Mouse (Mus musculus) liver, embryonic 16.5 days (tissue): ENCODE results near the gene Vdr. TPM values are rescaled to one million over a fixed set of nuclear protein-coding genes. Genes with fewer than 3 reads are reported as not detected.

Experiments used
- ATAC-seq: fragments of 200-750 bp; cut with Nextera tagmentation; 2 replicates; pipeline ENCODE4 v1.8.0; 2017; ENCODE audit warnings: low read depth, mild to moderate bottlenecking, moderate number of reproducible peaks, moderate library complexity
- H3K27ac ChIP-seq: fragments of 300-500 bp; sonication (generic); 2 replicates; pipeline ENCODE4 v1.5.1; 2014; ENCODE audit warnings: mild to moderate bottlenecking, low read length
- H3K27me3 ChIP-seq: fragments of 300-500 bp; sonication (generic); 2 replicates; pipeline ENCODE4 v1.6.1; 2014; ENCODE audit warnings: low read depth, low read length, mixed read lengths; ENCODE audit not compliant: control insufficient read depth, insufficient read depth
- H3K36me3 ChIP-seq: fragments of 300-500 bp; sonication (generic); 2 replicates; pipeline ENCODE4 v1.6.1; 2014; ENCODE audit warnings: mild to moderate bottlenecking; ENCODE audit not compliant: control insufficient read depth, insufficient read depth
- H3K4me1 ChIP-seq: fragments of 300-500 bp; sonication (generic); 2 replicates; pipeline ENCODE4 v1.6.1; 2014; ENCODE audit warnings: low read depth, low read length, mixed read lengths; ENCODE audit not compliant: control insufficient read depth
- H3K4me2 ChIP-seq: fragments of 300-500 bp; sonication (generic); 2 replicates; pipeline ENCODE4 v1.6.1; 2014; ENCODE audit warnings: low read depth, low read length, mixed read lengths
- H3K4me3 ChIP-seq: fragments of 300-500 bp; sonication (generic); 2 replicates; pipeline ENCODE4 v1.5.1; 2014; ENCODE audit warnings: low read depth, mild to moderate bottlenecking, low read length
- H3K9ac ChIP-seq: fragments of 300-500 bp; sonication (generic); 2 replicates; pipeline ENCODE4 v1.6.1; 2014; ENCODE audit warnings: low read depth, low read length
- H3K9me3 ChIP-seq: fragments of 300-500 bp; sonication (generic); replicated peaks from 2 replicates; pipeline ENCODE4 v1.6.1; 2016; ENCODE audit warnings: low read length; ENCODE audit not compliant: control insufficient read depth
- WGBS: fragments of 180-500 bp; shearing (Covaris S2); extraction: QIAGEN DNeasy Blood & Tissue Kit; methylation state at CpG from one replicate; pipeline ENCODE4 v1.1.7; 2014; ENCODE audit not compliant: insufficient replicate concordance; 5-methylcytosine and 5-hydroxymethylcytosine counted together
- polyA plus RNA-seq: library from polyadenylated mRNA; unstranded; fragments of >200 nt; fragmentation: Nextera tagmentation; extraction: Ambion mirVana; gene quantifications from 2 replicates; pipeline ENCODE4 v1.2.1, GENCODE M21; 2015

The Vdr gene
- polyA plus RNA-seq, 1 experiment from 2014 or later, result 0.13 TPM

DNA sequence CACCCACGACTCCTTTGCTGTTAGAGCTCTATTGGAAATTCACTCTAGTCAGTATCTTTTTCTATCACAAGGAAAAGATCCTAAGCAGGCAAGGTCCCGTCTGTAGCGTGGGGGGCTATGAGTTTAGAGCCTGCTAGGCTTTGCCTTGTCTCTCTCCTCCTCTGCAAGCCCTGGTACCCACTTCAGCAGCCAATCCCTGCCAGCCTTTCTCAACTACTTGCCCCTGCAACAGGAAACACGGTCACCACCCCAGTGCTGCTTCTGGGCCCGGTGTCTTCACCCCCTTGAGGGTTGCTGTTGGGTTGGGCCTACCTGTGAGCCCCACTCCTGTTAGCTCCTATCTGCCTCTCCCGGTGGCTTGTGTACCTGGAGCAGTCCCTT is 88.5 kb downstream of the Vdr start:
- Histone ChIP-seq H3K4me2 (no peak overlapping the region), H3K4me1 (peaks cover 38% of the 10 kb centered on the region), H3K27ac (peak overlapping the region; percentile 39; the same call in 1 of the 2 replicates), H3K27me3 (no peaks in the 10 kb centered on the region), H3K9me3 (no peaks in the 10 kb centered on the region), H3K4me3 (no peak overlapping the region), H3K36me3 (no peaks in the 10 kb centered on the region), H3K9ac (no peak overlapping the region)
- WGBS, result 47% methylated on average over 6 of the region's 6 CpGs
- ATAC-seq, result no peak

DNA sequence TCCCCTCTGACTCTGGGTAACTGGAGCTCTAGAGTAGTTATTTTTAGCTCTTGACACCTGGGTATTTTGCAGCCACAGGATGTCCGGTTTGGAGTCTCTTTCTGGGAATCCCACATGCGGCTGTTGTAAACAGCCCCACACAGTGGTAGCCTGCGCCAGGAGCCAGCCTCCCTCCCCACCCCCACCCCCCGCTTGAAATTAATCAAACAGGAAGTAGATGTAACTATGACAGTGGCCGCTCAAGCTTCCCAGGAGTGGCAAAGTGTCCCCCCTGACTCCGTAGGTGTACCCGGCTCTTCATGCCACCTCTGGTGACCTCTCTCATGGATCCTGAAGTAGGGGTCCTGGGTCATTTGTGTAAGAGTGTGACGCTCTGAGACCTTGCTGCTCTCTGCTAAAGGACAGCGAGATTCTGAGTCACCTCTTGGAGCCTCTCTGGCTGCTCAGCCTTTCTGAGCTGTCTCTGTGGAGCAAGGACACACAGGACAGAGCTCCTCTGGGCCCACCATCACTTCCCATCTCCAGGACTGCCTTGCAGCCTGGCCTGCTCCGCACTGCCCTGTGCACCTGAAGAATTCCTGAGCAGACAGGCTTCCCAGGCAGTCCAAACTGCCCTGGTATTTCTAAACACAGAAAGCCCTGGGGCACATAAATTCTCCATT is 89.0 kb downstream of the Vdr start:
- peak overlapping the region; percentile 39 for H3K27ac ChIP-seq
- H3K9me3 ChIP-seq, result no peaks in the 10 kb centered on the region
- H3K36me3 ChIP-seq, result no peaks in the 10 kb centered on the region
- H3K4me2 ChIP-seq, result no peak overlapping the region; the same call in 1 of the 2 replicates
- H3K27me3 ChIP-seq, result no peaks in the 10 kb centered on the region
- H3K4me1 ChIP-seq, result peaks cover 33% of the 10 kb centered on the region
- no peak overlapping the region for H3K4me3 ChIP-seq
- no peak overlapping the region for H3K9ac ChIP-seq
- peak; percentile 31 for ATAC-seq
- WGBS, result 28% methylated on average over 10 of the region's 10 CpGs

DNA sequence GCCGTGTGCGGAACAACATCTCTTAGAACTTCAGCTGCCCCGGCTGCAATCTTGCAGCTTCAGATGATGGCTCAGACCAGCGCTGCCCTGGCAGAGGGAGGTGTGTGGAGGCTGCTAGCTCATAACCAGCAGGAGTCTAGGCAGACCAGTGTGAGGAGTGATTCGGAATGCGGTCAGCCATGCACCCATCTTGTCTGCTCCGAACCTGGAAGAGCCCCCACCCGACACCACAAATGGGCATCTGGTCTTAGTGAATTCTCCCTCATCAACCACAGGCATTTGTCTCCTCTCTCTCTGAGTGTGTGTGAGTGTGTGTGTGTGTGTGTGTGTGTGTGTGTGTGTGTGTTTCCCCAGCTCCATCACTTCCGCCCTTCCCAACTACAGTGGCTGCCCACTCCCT is 90.5 kb downstream of the Vdr start:
- 81% methylated on average over 9 of the region's 9 CpGs for WGBS
- H3K9ac ChIP-seq, result no peak overlapping the region
- ATAC-seq, result no peak
- H3K36me3 ChIP-seq, result no peaks in the 10 kb centered on the region
- no peaks in the 10 kb centered on the region for H3K27me3 ChIP-seq
- H3K9me3 ChIP-seq, result no peaks in the 10 kb centered on the region
- H3K4me2 ChIP-seq, result no peak overlapping the region
- H3K4me1 ChIP-seq, result peaks cover 18% of the 10 kb centered on the region
- H3K4me3 ChIP-seq, result no peak overlapping the region
- H3K27ac ChIP-seq, result no peak overlapping the region

DNA sequence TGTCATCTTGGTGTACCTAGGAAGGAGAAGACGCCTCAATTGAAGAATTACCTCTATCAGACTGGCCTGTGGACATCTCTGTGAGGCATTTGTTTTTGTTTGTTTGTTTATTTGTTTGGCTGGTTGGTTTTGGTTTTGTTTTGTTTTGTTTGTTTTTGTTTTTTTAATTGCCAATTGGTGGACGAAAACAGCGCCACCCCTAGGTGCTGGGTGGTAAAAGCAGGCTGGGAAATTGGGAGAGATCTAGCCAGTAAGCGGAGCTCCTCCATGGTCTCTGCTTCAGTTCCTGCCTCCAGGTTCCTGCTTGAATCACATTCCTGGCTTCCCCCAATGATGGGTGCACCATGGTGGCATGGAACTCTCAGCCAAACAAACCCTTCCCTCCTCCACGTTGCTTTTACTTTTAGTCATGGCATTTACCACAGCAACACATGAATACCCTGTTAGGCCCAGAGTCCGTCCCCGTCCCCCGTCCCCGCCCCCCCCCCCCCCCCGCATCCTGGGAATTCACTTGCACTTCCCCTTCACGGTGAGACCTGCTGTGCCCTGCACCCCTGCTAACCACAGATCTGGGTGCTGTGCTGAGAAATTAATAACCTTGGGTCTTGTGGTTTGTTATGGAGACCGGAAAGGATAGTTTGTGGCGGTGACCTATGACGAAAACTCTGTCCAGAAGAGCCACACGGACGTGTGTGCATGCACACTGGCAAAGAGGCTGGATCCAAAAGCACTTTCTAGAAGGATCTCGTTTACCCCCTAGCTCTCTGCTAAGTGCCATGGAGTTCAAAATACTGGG is 94.0 kb downstream of the Vdr start:
- Histone ChIP-seq H3K4me2 (no peak overlapping the region), H3K4me3 (no peak overlapping the region), H3K27me3 (no peaks in the 10 kb centered on the region), H3K9me3 (no peaks in the 10 kb centered on the region), H3K4me1 (peaks cover under 1% of the 10 kb centered on the region), H3K36me3 (no peaks in the 10 kb centered on the region), H3K9ac (no peak overlapping the region), H3K27ac (no peak overlapping the region)
- WGBS, result 50% methylated on average over 17 of the region's 17 CpGs
- ATAC-seq, result no peak

DNA sequence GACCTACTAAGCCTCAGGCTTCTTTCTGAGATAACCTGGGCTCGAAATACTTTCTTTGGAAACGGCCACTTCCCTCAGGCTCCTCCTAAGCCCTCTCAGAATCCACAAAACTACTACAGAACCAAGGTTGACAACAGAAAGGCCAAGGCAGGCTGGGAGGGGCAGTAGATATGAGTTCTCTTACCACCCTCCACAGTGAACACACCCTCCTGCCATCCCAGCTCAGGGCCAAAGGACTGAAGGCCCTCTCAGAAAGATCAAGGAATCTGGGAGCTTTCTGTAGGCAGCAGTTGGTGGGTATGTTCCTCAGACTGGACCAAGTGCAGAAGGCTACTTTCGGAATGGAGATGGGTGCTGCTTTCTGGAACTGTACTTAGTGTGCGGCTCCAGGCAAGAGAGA is 95.2 kb downstream of the Vdr start:
- Histone ChIP-seq H3K4me3 (no peak overlapping the region), H3K9me3 (no peaks in the 10 kb centered on the region), H3K4me2 (no peak overlapping the region), H3K4me1 (no peaks in the 10 kb centered on the region; the same call in 1 of the 2 replicates), H3K27ac (no peak overlapping the region), H3K27me3 (no peaks in the 10 kb centered on the region), H3K9ac (no peak overlapping the region), H3K36me3 (no peaks in the 10 kb centered on the region)
- ATAC-seq, result no peak
- WGBS, result 57% methylated on average over 4 of the region's 4 CpGs

DNA sequence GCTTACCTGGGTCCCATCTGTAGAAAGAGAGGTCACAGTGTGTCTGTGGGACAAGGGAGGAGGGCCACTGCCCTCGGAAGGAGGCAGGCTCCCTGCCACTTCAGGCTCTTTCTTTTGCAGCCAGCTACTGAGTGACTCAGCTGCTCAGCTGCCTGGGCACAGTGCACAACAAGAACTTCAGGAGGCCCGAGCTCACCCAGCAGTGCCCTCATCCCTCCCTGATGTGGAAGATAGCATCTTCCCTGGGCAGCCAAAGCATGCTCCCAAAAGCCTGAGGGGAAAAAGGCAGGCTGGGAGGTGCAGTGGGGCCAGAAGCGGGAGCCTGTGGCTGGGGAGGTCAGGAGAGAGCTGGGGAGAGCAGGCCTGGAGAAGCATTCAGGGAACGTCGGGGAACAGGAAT is 95.7 kb downstream of the Vdr start:
- Histone ChIP-seq H3K4me3 (no peak overlapping the region), H3K9ac (no peak overlapping the region), H3K36me3 (no peaks in the 10 kb centered on the region), H3K9me3 (no peaks in the 10 kb centered on the region), H3K27ac (no peak overlapping the region), H3K27me3 (no peaks in the 10 kb centered on the region), H3K4me1 (no peaks in the 10 kb centered on the region; the same call in 1 of the 2 replicates), H3K4me2 (no peak overlapping the region)
- 50% methylated on average over 5 of the region's 5 CpGs for WGBS
- no peak for ATAC-seq

DNA sequence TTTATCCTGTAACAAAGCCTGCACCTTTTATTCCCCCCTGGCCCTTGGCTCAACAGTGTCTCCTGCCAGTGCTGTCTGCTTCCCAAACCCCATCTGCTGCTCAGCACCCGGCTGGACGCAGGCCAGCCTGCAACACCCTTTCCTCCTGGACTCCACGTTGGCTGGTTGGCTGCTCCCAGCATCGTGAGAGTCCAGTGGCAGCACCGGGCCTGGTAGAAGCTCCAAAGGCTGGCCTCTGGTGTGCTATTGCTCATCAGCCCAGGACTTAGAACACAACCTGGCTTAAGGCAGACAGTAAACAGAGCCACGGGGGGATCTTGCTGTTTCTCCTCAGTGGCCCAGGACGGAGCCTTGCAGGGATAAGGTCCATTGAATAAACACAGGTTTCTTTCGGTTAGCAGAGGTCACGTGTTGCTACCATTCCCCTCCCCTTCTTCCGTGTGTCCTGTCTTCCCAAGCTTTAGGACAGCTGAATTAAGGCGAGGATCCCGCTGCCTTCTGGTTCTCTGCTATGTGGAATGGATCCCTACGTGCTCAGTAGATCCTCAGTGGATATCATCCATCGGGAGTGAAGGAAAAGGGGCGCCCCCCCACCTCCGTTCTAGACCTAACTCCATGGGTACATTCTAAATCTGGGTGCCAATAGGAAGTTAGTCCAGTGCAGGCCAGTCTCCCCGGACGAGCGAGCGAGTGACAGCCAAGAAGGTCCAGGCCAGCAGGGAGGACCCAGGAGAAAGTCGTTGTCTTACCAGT is 96.8 kb downstream of the Vdr start:
- Histone ChIP-seq H3K4me2 (no peak overlapping the region), H3K9me3 (no peaks in the 10 kb centered on the region), H3K27me3 (no peaks in the 10 kb centered on the region), H3K4me3 (no peak overlapping the region), H3K27ac (no peak overlapping the region), H3K36me3 (no peaks in the 10 kb centered on the region), H3K4me1 (no peaks in the 10 kb centered on the region; the same call in 1 of the 2 replicates), H3K9ac (no peak overlapping the region)
- ATAC-seq, result no peak
- WGBS, result 64% methylated on average over 21 of the region's 21 CpGs

DNA sequence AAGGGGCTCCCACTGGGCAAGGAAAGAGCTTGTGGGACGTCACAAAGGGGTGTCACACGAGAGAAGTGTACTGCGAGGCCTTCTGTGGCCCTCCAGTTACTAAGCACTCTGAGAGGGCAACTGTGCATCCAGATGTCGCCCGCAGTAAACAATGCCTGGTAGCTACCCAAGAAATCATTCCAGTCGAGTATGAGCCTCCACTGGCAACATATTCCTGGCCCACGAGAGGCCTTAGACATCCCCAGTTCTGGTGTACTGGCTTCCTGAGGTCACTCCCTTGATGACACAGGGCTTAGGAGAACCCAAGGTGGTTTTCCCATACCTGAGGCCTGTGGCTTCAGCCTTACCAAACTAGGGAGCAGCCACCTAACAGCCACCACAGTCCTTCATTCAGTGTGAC is 97.6 kb downstream of the Vdr start:
- H3K4me3 ChIP-seq, result no peak overlapping the region
- no peak overlapping the region for H3K27ac ChIP-seq
- H3K9ac ChIP-seq, result no peak overlapping the region
- no peaks in the 10 kb centered on the region for H3K27me3 ChIP-seq
- ATAC-seq, result no peak
- 63% methylated on average over 7 of the region's 7 CpGs for WGBS
- H3K9me3 ChIP-seq, result no peaks in the 10 kb centered on the region
- H3K4me2 ChIP-seq, result no peak overlapping the region
- no peaks in the 10 kb centered on the region for H3K36me3 ChIP-seq
- no peaks in the 10 kb centered on the region; the same call in 1 of the 2 replicates for H3K4me1 ChIP-seq
